Mouse (Mus musculus) large intestine, adult 2 months (tissue): Measurements from ENCODE around the gene Nt5c2. TPM values are rescaled to one million over a fixed set of nuclear protein-coding genes. Genes with fewer than 3 reads are reported as not detected.

Source experiments
- DNase-seq: peaks from one replicate; pipeline ENCODE4 v3.0.0-alpha.2; 2012; ENCODE audit warnings: low read depth, low spot score
- WGBS: fragments of 180-500 bp; shearing (Covaris S2); methylation state at CpG from one replicate; pipeline ENCODE4 v1.1.7; 2018; 5-methylcytosine and 5-hydroxymethylcytosine counted together
- polyA plus RNA-seq: library from polyadenylated mRNA; depleted of rRNA; stranded (reverse); fragments of >200 nt; gene quantifications from 2 replicates; pipeline ENCODE4 v1.2.3, GENCODE M21; 2012

Nt5c2 gene
- polyA plus RNA-seq, 1 experiment = 4.4 TPM

GRCm38 (mm10) chr19:46865381-46865780, 149.6 kb downstream of the Nt5c2 start:
- DNase-seq = no peak
- 80% methylated on average over 4 of the region's 4 CpGs for WGBS

- no peak for DNase-seq
- 67% methylated on average over 6 of the region's 6 CpGs for WGBS
These were observed 150.1 kb downstream of the Nt5c2 start for GRCm38 (mm10) chr19:46864731-46865331.

- DNase-seq = no peak
- WGBS = 64% methylated on average over 6 of the region's 6 CpGs
These were observed 150.9 kb downstream of the Nt5c2 start for GRCm38 (mm10) chr19:46864079-46864478.

- no peak for DNase-seq
- 81% methylated on average over 17 of the region's 17 CpGs for WGBS
These were observed 151.6 kb downstream of the Nt5c2 start for GRCm38 (mm10) chr19:46863236-46863927.

GRCm38 (mm10) chr19:46862556-46862955, 152.4 kb downstream of the Nt5c2 start:
- DNase-seq = no peak
- WGBS = 25% methylated on average over 3 of the region's 3 CpGs

- 80% methylated on average over 7 of the region's 7 CpGs for WGBS
- DNase-seq = no peak
These were observed 156.8 kb downstream of the Nt5c2 start for GRCm38 (mm10) chr19:46858200-46858599.

GRCm38 (mm10) chr19:46857277-46857989, 157.5 kb downstream of the Nt5c2 start:
- DNase-seq = no peak
- WGBS = 65% methylated on average over 9 of the region's 9 CpGs

GRCm38 (mm10) chr19:46856780-46857179, 158.2 kb downstream of the Nt5c2 start:
- WGBS = 65% methylated on average over 10 of the region's 10 CpGs

GRCm38 (mm10) chr19:46856232-46856631, 158.7 kb downstream of the Nt5c2 start:
- 62% methylated on average over 6 of the region's 6 CpGs for WGBS
- no peak for DNase-seq

More at GRCm38 (mm10) chr19:46856780-46857179, 158.2 kb downstream of the Nt5c2 start:
- DNase-seq = no peak

- 55% methylated on average over 9 of the region's 9 CpGs for WGBS
- DNase-seq = no peak
These were observed 165.4 kb downstream of the Nt5c2 start for GRCm38 (mm10) chr19:46849443-46849997.

GRCm38 (mm10) chr19:46848381-46849268, 166.3 kb downstream of the Nt5c2 start:
- WGBS = 75% methylated on average over 14 of the region's 14 CpGs

GRCm38 (mm10) chr19:46846459-46846858, 168.5 kb downstream of the Nt5c2 start:
- 74% methylated on average over 5 of the region's 5 CpGs for WGBS
- DNase-seq = no peak

More at GRCm38 (mm10) chr19:46848381-46849268, 166.3 kb downstream of the Nt5c2 start:
- DNase-seq = no peak

GRCm38 (mm10) chr19:46846056-46846455, 168.9 kb downstream of the Nt5c2 start:
- WGBS = 78% methylated on average over 7 of the region's 7 CpGs
- no peak for DNase-seq

- WGBS = 46% methylated on average over 2 of the region's 2 CpGs
- no peak for DNase-seq
These were observed 171.9 kb downstream of the Nt5c2 start for GRCm38 (mm10) chr19:46843030-46843429.

GRCm38 (mm10) chr19:46841016-46841415, 173.9 kb downstream of the Nt5c2 start:
- 84% methylated on average over 4 of the region's 4 CpGs for WGBS
- DNase-seq = no peak

- WGBS = 72% methylated on average over 11 of the region's 11 CpGs
- no peak for DNase-seq
These were observed 177.5 kb downstream of the Nt5c2 start for GRCm38 (mm10) chr19:46837290-46838079.

- WGBS = 86% methylated on average over 3 of the region's 3 CpGs
These were observed 178.9 kb downstream of the Nt5c2 start for GRCm38 (mm10) chr19:46836085-46836484.

GRCm38 (mm10) chr19:46835339-46835738, 179.6 kb downstream of the Nt5c2 start:
- WGBS = 58% methylated on average over 4 of the region's 4 CpGs
- no peak for DNase-seq

More at GRCm38 (mm10) chr19:46836085-46836484, 178.9 kb downstream of the Nt5c2 start:
- DNase-seq = no peak

- no peak for DNase-seq
- 79% methylated on average over 5 of the region's 5 CpGs for WGBS
These were observed 180.7 kb downstream of the Nt5c2 start for GRCm38 (mm10) chr19:46834301-46834700.
